Comparison of ENCODE assay signal across 25 mouse cellular contexts in the genomic region with DNA sequence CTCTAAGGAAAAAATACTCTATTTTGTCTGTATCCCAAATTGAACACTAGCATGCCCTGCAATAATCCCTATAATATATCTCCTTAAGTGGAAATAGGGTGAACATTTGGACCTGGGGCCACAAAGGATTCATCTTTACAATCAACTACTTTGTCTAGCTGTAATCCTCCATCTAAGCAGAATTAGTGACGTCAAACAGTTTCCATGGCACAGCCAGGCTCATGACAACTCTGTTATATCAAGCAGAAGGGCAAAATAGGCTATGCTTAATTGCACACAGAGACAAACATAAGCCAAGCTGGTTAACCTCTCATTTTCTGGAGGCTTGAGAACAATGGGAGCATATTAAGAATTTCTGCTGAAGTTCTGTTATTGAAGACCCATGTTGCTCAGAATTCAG. TPM values are rescaled to one million over a fixed set of nuclear protein-coding genes. Genes with fewer than 3 reads are reported as not detected.
DNase-seq lines count a peak whose midpoint lies in the region; ATAC-seq lines count a peak whose summit lies in the region.
"Had no signal": no experiment of that assay in that cellular context is flagged by ENCODE, and none has a peak within 500 bp of the region (broad histone marks: within the 10 kb centered on the region; RNA-seq: fewer than 3 reads in every experiment).

No protein-coding gene starts in this region.

- H3K9me3 ChIP-seq in midbrain, embryonic 13.5 days: no peaks in the 10 kb centered on the region
- no peaks in the 10 kb centered on the region for H3K9me3 ChIP-seq in midbrain, embryonic 11.5 days (ENCODE audit: control insufficient read depth, low read length)
- no peaks in the 10 kb centered on the region for H3K9me3 ChIP-seq in forebrain, embryonic 16.5 days (ENCODE audit: control insufficient read depth, low read length)
- H3K9me3 ChIP-seq in midbrain, embryonic 16.5 days (replicated peaks; ENCODE audit: control insufficient read depth, low read length, poor library complexity, severe bottlenecking): no peaks in the 10 kb centered on the region
- H3K9me3 ChIP-seq: heart, embryonic 12.5 days; liver, embryonic 12.5 days; midbrain, embryonic 12.5 days; stomach, embryonic 15.5 days had no signal

- H3K4me3 ChIP-seq in midbrain, embryonic 13.5 days (replicated peaks): no peak overlapping the region
- no peak overlapping the region for H3K4me3 ChIP-seq in midbrain, embryonic 11.5 days (ENCODE audit: low read depth, low read length)
- no peak overlapping the region for H3K4me3 ChIP-seq in forebrain, embryonic 16.5 days (replicated peaks; ENCODE audit: low read length)
- no peak overlapping the region for H3K4me3 ChIP-seq in midbrain, embryonic 16.5 days (ENCODE audit: low read depth, low read length)
- H3K4me3 ChIP-seq: heart, embryonic 12.5 days; liver, embryonic 12.5 days; midbrain, embryonic 12.5 days; stomach, embryonic 15.5 days had no signal

- no peaks in the 10 kb centered on the region for H3K36me3 ChIP-seq in midbrain, embryonic 13.5 days
- no peaks in the 10 kb centered on the region for H3K36me3 ChIP-seq in midbrain, embryonic 11.5 days (ENCODE audit: control insufficient read depth, insufficient read depth, low read length)
- H3K36me3 ChIP-seq in forebrain, embryonic 16.5 days (ENCODE audit: control insufficient read depth, insufficient read depth): no peaks in the 10 kb centered on the region
- H3K36me3 ChIP-seq in midbrain, embryonic 16.5 days (ENCODE audit: control insufficient read depth, insufficient read depth, low read length): no peaks in the 10 kb centered on the region
- H3K36me3 ChIP-seq: heart, embryonic 12.5 days; liver, embryonic 12.5 days; stomach, embryonic 15.5 days had no signal

- no peak for ATAC-seq in midbrain, embryonic 13.5 days
- ATAC-seq in midbrain, embryonic 11.5 days (ENCODE audit: low FRiP score): no peak
- no peak for ATAC-seq in forebrain, embryonic 16.5 days
- ATAC-seq in midbrain, embryonic 16.5 days: no peak
- ATAC-seq: liver, embryonic 12.5 days had no signal

- WGBS in midbrain, embryonic 13.5 days: 18% methylated on average over 1 of the region's 1 CpGs
- WGBS in midbrain, embryonic 11.5 days: 40% methylated on average over 1 of the region's 1 CpGs
- 16% methylated on average over 1 of the region's 1 CpGs for WGBS in forebrain, embryonic 16.5 days
- 12% methylated on average over 1 of the region's 1 CpGs for WGBS in midbrain, embryonic 16.5 days

- H3K27ac ChIP-seq in midbrain, embryonic 13.5 days: peak overlapping the region; percentile 82
- no peak overlapping the region for H3K27ac ChIP-seq in midbrain, embryonic 11.5 days (ENCODE audit: low read depth, low read length)
- peak overlapping the region; percentile 62 for H3K27ac ChIP-seq in forebrain, embryonic 16.5 days (ENCODE audit: low read length)
- peak overlapping the region; percentile 83 for H3K27ac ChIP-seq in midbrain, embryonic 16.5 days (ENCODE audit: low read length)
- H3K27ac ChIP-seq: liver, embryonic 12.5 days had no signal

- H3K9ac ChIP-seq in midbrain, embryonic 13.5 days (replicated peaks): no peak overlapping the region
- no peak overlapping the region for H3K9ac ChIP-seq in midbrain, embryonic 11.5 days (ENCODE audit: low read length)
- no peak overlapping the region for H3K9ac ChIP-seq in forebrain, embryonic 16.5 days (replicated peaks; ENCODE audit: low read depth, low read length)
- H3K9ac ChIP-seq in midbrain, embryonic 16.5 days (ENCODE audit: low read depth, low read length): no peak overlapping the region
- H3K9ac ChIP-seq: heart, embryonic 12.5 days; liver, embryonic 12.5 days; lung, embryonic 14.5 days; midbrain, embryonic 12.5 days; stomach, embryonic 15.5 days had no signal

- no peaks in the 10 kb centered on the region for H3K27me3 ChIP-seq in midbrain, embryonic 13.5 days
- no peaks in the 10 kb centered on the region for H3K27me3 ChIP-seq in midbrain, embryonic 11.5 days (ENCODE audit: control insufficient read depth, insufficient read depth, low read length)
- no peaks in the 10 kb centered on the region for H3K27me3 ChIP-seq in forebrain, embryonic 16.5 days (replicated peaks; ENCODE audit: control insufficient read depth, insufficient read depth, low read length)
- H3K27me3 ChIP-seq in midbrain, embryonic 16.5 days (ENCODE audit: control insufficient read depth, insufficient read depth, low read depth, low read length): no peaks in the 10 kb centered on the region
- H3K27me3 ChIP-seq: heart, embryonic 12.5 days; liver, embryonic 12.5 days; midbrain, embryonic 12.5 days; stomach, embryonic 15.5 days had no signal

- H3K4me1 ChIP-seq in midbrain, embryonic 13.5 days (replicated peaks): peaks cover 54% of the 10 kb centered on the region
- H3K4me1 ChIP-seq in midbrain, embryonic 11.5 days (ENCODE audit: control insufficient read depth, insufficient read depth, low read length): peaks cover 4% of the 10 kb centered on the region; the same call in 1 of the 2 replicates
- peaks cover 31% of the 10 kb centered on the region for H3K4me1 ChIP-seq in forebrain, embryonic 16.5 days (replicated peaks; ENCODE audit: control insufficient read depth, insufficient read depth, low read length)
- H3K4me1 ChIP-seq in midbrain, embryonic 16.5 days (ENCODE audit: control insufficient read depth, insufficient read depth, low read length): peaks cover 49% of the 10 kb centered on the region
- H3K4me1 ChIP-seq: liver, embryonic 12.5 days had no signal

- H3K4me2 ChIP-seq in midbrain, embryonic 13.5 days (replicated peaks): no peak overlapping the region
- no peak overlapping the region for H3K4me2 ChIP-seq in midbrain, embryonic 11.5 days
- no peak overlapping the region for H3K4me2 ChIP-seq in forebrain, embryonic 16.5 days (ENCODE audit: low read length)
- H3K4me2 ChIP-seq in midbrain, embryonic 16.5 days (ENCODE audit: low read length): no peak overlapping the region
- H3K4me2 ChIP-seq: heart, embryonic 12.5 days; liver, embryonic 12.5 days; lung, embryonic 14.5 days; midbrain, embryonic 12.5 days; stomach, embryonic 15.5 days had no signal

- DNase-seq in midbrain, embryonic 11.5 days (ENCODE audit: low spot score, missing footprints): no peak
- no peak for DNase-seq in spleen, postnatal 14 days (ENCODE audit: low spot score in 2 of 2)
- no peak for DNase-seq in thymus, postnatal 25 days
- no peak for DNase-seq in layer of hippocampus, adult 11-12 months (ENCODE audit: low spot score)
- DNase-seq: adrenal gland, postnatal 36 days; cerebellum, adult 9-11 months; heart, postnatal 36 days; kidney, adult 8-10 months; kidney, postnatal 4 days; lung, embryonic 14.5 days; lung, postnatal 4 days; right cerebral cortex, adult 18-20 months; spleen, adult 18-20 months; thymus, adult 2 months had no signal

RNA-seq across cellular contexts. Expression of gene Alkbh3, which starts 37.7 kb away (rescaled TPM):
- 53.5 and 59.6 TPM in 2 replicates for polyA plus RNA-seq in midbrain, embryonic 13.5 days (2015; fragmentation: Nextera tagmentation; extraction: Ambion mirVana)
- polyA plus RNA-seq in midbrain, embryonic 11.5 days (2014; fragmentation: Nextera tagmentation; extraction: Ambion mirVana): 50.8 and 51.3 TPM in 2 replicates
- polyA plus RNA-seq in forebrain, embryonic 16.5 days (2015; fragmentation: Nextera tagmentation; extraction: Ambion mirVana): 55.1 and 57.4 TPM in 2 replicates
- 46.2 and 46.4 TPM in 2 replicates for polyA plus RNA-seq in midbrain, embryonic 16.5 days (2015; fragmentation: Nextera tagmentation; extraction: Ambion mirVana)

RNA-seq across cellular contexts. Expression of gene Gm27027, which starts 52.1 kb away (rescaled TPM):
- polyA plus RNA-seq in midbrain, embryonic 13.5 days (2015; fragmentation: Nextera tagmentation; extraction: Ambion mirVana): not detected in 2 replicates
- not detected in 2 replicates for polyA plus RNA-seq in midbrain, embryonic 11.5 days (2014; fragmentation: Nextera tagmentation; extraction: Ambion mirVana)
- polyA plus RNA-seq in forebrain, embryonic 16.5 days (2015; fragmentation: Nextera tagmentation; extraction: Ambion mirVana): not detected in 2 replicates
- polyA plus RNA-seq in midbrain, embryonic 16.5 days (2015; fragmentation: Nextera tagmentation; extraction: Ambion mirVana): not detected in 2 replicates
- polyA plus RNA-seq: embryonic facial prominence, embryonic 14.5 days; gonadal fat pad, adult 2 months; heart, embryonic 12.5 days; limb, embryonic 11.5 days; liver, embryonic 12.5 days; lung, embryonic 14.5 days; midbrain, embryonic 12.5 days; neural tube, embryonic 11.5 days; stomach, embryonic 15.5 days; thymus, adult 2 months had no signal
